Mouse (Mus musculus): Measurements from ENCODE around the gene Aasdh.

Gene Aasdh

DNA sequence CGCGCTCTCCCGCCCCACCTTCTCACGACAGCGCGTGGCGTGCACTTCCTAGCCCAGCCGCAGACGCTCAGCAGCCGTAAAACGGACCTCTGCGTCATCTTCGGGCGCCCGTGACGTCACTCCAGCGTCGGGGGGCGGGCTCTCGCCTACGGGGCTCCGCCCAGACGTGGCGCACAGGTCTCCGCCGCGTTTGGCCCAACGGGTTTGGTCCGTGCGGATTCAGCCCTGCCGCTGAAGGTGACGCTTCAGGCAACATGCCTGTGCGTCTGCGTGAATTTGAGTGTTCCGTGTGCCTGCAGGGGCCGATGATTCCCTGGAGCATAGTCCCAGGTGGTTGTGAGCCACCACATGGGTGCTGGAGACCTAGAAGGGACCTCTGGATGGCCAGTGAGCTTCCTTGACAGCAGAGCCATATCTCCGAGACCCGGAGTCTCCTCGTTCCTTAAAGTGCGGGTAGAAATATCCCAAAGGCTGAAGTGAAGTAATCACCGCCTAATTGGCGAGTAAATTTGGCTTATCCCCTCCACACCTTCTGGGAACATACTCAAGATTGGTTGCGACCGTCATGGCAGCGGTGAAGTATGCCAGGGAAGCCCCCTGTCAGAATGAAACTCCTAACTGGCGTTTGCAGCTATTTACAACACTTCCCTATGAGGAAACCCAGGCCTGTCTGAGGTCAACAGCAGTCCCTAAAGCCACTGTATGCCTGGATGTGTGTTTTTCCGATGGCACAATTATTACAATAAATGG, at the start of gene Aasdh:
TSS of gene Aasdh (minus strand) at position 110 of the 750 bp plus-strand sequence.
- DNase-seq (ENCODE audit: low spot score in 2 of 2) = peak; percentile 96 to 98

- no peak for DNase-seq (ENCODE audit: low spot score in 2 of 2)
These were observed 49.1 kb upstream of the Aasdh start for GRCm38 (mm10) chr5:76954271-76954900.

GRCm38 (mm10) chr5:76953794-76954193, 48.5 kb upstream of the Aasdh start:
- no peak for DNase-seq (ENCODE audit: low spot score in 2 of 2)

- no peak for DNase-seq (ENCODE audit: low spot score in 2 of 2)
These were observed 47.1 kb upstream of the Aasdh start for GRCm38 (mm10) chr5:76952112-76953040.

- DNase-seq (ENCODE audit: low spot score in 2 of 2) = peak; percentile 98 to 99
These were observed 46.1 kb upstream of the Aasdh start, which contains the start of the genes Paics and Ppat for GRCm38 (mm10) chr5:76951106-76952027. Gene Paics (plus strand): TSS chr5:76951307. Gene Ppat (minus strand): TSS chr5:76951578.

DNA sequence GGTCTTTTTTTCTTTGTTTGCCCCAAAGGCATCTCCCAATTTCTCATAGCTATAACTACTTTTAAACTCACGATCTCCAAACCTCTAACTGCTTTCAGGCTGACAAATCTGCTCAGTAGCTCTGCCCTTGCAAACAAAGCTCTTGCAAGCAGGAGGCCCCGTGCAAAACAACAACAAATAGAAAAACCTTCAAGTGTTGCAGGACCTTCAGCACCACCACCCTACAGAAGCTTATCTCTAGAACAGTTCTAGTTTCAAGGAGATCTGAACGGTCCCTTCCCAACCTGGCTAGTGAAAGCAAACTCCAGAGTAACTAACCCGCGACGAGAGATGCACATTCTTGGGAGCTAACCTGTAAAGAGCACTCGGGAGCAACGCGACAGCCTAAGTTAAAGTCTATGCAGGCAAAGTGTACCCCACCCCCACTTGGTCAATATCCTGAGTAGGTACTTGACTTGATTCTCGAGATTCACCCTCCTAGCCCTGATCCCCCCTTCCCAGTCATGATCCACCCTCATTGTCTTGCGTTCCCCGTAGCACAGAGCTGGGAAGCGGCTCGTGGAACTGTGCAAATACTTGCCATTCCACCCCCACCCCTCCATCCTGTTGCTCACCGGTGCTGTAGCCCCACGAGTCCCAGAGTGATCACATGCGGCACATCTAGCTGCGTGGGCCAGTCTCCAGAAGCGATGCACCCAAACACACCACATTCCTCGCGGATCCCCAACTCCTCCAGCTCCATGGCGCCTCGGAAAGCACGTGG, 45.2 kb upstream of the Aasdh start:
- no peak for DNase-seq (ENCODE audit: low spot score in 2 of 2)

- DNase-seq (ENCODE audit: low spot score in 2 of 2) = no peak
These were observed 42.4 kb upstream of the Aasdh start for GRCm38 (mm10) chr5:76947758-76948157.

- DNase-seq (ENCODE audit: low spot score in 2 of 2) = no peak
These were observed 41.8 kb upstream of the Aasdh start for GRCm38 (mm10) chr5:76947142-76947541.

DNA sequence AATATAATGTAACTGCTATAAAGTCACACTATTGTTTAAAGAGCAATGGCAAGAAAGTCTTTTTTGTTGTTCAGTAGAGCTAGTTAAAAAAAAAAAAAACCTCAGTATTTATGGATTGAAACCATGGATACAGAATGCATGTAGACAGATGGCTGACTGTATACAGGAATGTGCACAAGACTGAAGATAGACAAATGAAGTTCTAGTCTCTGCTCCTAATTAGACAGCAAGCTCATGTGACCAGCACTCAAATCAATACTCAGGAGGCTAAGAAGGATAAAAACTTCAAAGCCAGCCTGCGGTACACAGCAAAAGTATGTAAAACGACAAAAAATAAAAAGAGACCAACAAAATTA, 40.3 kb upstream of the Aasdh start:
- no peak for DNase-seq (ENCODE audit: low spot score in 2 of 2)

DNA sequence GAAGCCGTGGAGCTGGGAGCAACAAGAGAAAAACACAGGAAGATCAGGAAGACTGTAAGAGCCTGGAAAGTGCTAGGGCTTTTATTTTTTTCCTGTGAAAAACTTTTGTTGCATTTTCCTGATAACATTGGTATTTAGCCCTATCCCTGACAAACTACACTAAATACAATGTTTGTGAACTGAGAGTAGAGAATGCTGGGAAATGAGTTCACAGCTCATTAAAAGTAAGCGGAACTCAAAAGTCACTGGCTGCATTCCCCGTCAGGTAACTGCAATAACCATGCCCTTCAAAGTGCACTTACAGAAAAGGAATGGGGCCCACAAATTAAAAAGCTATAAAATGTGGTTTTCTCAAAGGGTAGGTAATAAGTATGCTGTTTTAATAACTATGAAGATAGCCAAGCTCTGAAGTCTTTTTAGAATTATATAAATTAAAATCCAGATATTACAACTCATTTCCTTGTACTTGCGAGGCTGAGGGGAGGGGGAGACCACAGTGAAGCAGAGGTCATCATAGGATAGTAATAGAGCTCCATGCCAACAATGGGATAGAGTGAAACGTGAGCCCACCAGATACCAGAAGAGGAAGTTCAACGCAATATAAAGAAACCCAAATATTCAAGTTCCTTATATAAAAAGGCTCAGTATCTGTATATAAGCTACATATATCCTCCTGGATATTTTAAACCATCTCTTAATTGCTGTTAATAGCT, 39.8 kb upstream of the Aasdh start:
- DNase-seq (ENCODE audit: low spot score in 2 of 2) = no peak

DNA sequence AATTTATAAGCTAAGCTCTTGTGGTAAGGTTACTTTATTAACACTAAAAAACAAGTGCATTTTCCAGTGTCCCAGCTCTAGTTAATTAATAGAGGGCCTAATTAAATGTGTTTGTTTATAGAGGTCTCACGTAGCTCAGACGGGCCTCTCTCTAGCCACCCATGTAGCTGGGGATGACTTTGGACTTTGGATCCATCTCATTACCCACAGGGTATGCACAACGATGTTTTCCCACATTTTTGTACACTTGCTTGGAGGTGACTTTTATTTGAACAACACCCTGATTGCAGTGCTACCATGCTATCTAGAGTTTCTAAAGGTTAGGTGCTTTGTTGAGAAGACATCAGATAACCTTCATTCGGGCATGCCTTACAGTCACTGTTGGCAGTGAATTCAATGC, 37.2 kb upstream of the Aasdh start:
- no peak for DNase-seq (ENCODE audit: low spot score in 2 of 2)

DNA sequence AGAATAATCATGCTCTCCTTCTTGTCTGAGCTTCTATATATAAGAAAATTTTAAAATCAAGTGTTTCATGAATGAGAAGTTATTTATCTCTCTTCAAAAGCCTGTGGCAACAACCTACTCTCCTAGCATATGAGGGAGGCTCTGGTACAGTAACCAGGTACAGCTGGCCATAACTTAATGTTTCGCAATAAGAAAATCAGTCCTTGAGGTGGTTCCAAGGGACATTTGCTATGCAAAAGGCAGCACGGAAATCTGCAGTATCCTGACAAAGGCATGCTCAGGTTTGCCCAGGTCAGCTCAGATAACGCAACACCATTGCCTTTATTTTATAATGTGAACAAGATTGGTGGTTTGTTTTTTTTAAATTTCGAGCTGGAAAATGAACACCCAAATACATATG, 36.7 kb upstream of the Aasdh start:
- no peak for DNase-seq (ENCODE audit: low spot score in 2 of 2)

DNA sequence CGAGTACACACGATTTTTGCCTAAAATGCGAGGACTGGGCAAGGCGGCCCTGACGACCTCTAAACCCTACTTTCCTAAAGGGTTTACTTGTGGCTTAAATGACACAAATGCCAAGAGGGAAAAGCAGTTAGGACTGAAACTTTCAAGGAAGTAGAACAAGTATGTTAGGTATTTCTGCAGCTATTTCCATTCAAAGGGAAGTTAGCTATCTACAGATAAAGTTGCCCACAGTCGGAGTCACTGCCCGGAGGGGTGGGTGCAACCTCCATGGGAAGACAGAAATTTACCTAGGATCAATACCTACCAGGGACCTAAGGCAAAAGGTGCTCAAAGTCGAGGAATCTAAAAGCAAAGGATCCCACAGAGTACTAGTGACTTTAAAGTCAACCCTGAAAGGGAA, 34.4 kb upstream of the Aasdh start:
- DNase-seq (ENCODE audit: low spot score in 2 of 2) = no peak

DNA sequence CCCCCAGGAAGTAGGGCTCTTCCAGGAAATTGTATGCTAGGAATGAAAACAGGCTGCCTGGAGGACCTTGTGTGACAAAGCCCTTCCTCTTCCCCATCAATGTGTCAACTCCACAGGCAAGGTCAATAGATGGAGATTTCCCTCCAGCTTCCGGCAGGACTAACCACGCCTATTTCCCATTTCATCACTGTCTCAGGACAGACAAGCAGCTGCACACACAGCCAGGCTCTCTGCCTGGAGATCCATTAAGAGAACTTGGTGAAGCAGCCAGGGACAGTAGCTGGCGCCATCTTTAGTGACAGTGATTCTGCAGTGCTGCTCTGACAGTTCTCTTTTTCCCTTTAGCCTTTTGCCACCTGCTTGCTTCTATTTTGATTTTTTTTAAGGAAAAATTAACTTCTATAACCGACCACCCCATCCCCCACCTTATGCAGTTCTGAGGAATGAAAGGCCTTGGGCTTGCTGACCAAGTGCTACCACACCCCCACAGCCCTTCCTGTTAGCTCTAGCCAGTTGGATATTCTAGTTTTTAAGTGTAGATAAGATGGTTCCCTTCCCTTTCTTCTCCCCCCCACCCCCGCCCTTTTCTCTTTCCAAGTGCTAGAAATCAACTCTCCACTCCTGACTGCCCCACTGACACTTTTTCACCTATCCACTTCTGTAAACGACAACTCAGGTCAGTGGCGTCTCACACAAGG, 24.0 kb upstream of the Aasdh start:
- DNase-seq (ENCODE audit: low spot score in 2 of 2) = peak in 1 of 2 experiments; percentile 12

DNA sequence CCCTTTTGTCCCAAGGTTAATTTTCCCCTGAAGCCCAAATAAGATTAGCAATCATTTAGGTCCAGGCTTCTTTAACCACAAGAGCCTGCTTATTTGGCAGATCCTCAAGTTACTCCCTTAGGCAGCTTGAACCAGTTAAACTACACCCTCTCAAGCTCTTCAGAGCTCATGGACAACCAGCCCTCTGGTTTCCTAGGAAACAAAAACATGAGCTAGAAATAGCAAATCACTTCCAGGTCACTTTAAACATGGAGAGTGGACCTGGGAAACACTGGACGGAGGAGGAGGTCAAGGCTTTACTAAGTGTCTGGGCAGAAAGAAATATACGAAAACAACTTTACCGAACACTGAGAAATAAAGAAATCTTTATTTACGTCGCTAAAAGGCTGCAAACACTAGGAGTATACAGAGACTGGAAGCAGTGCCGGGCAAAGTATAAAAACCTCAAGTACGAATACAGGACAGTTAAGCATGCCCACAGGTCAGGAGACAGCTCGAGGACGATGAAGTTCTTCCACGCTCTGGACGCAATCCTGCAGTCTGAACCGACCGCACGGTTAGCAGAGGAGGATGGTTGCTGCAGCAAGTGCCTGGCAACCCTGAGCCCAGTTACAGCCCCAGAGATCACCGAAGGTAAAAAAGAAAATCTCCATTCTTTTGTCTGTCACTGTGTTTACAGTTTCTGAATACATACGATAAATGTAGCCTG, 23.0 kb upstream of the Aasdh start:
- DNase-seq (ENCODE audit: low spot score in 2 of 2) = peak; percentile 29 to 53

DNA sequence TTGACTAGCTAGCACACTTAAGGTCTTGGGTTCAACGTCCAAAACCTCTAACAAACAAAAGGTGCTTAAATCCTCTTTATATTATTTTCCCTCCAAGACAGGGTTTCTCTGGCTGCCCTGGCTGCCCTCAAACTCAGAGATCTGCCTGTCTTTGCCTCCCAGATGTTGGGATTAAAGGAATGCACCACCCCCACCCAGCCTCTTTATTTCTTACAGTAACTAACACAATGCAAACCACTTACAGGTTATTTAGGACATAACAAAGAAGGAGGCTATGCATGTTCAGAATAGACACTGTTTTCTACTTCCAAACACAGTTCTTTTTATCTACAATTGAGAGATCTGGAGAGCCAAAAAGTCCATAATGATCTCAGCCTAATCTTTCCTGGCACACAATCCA, 19.0 kb upstream of the Aasdh start:
- peak in 1 of 2 experiments; percentile 12 for DNase-seq (ENCODE audit: low spot score in 2 of 2)

- DNase-seq (ENCODE audit: low spot score in 2 of 2) = peak; percentile 75 to 79
These were observed 18.1 kb upstream of the Aasdh start for GRCm38 (mm10) chr5:76923428-76923827.

DNA sequence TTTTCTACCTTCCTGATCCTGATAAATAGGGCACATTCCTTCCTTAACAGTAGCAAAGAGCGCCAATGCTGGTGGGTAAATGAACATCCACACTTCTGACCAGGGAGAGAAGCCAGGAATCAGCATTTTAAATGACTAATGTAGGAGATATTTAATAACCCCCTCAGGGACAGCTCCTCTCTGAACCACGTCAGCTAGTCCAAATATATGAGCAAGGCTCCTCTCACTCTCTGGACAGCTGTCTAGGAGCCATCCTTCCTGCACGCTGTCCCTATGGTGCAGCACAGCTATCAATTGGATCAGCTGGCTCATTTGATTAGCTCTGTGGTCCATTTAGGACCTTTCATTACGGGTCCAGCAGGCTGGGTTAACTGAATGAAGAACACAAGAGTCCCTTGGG, 17.5 kb upstream of the Aasdh start:
- peak in 1 of 2 experiments; percentile 1 for DNase-seq (ENCODE audit: low spot score in 2 of 2)
